Mouse (Mus musculus) bone marrow macrophage, adult 2 months (primary cell): Measurements from ENCODE around the gene Hspa8.

Experiments
- CTCF ChIP-seq: IDR thresholded peaks from 2 replicates; pipeline ENCODE4 v1.5.1; 2012; ENCODE audit warnings: low read depth, mild to moderate bottlenecking, low read length, moderate library complexity
- POLR2A ChIP-seq: IDR thresholded peaks from 2 replicates; pipeline ENCODE4 v1.6.1; 2012; ENCODE audit warnings: mild to moderate bottlenecking, low read depth, low read length, borderline replicate concordance

DNA sequence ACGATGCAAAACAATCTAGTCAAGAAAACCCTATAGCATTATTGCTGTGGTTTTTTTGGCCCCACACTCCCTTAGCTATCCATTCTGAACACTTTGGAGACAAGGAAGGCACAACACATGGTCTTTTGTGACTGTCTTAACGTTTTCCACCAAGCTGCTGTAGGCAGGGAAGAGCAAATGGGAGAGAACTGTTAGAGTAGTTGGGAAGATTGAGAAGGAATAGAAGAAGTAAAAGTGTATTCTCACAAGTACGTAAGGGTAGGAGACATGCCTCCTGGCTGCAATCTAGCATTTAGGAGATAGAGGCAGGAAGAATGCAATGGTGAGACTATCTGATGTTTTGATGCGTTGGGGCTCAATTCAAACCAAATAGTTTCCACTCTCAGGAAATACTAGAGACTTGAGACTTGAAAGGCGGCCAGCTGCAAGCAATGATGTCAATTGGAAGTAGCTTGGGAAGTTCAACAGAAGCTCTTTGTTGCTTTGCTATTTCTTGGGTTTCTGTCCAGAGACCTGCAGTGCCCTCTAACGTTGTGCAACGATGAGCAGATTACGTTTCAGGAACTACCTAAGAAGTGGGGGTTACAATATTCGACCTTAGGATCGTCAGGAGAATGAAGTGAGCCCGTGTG is 6.6 kb downstream of the Hspa8 start:
- TF ChIP-seq POLR2A, result no peak
- no peak for TF ChIP-seq CTCF
